Mouse (Mus musculus) liver, embryonic 13.5 days (tissue): ENCODE data around the gene Adgre1. TPM values are rescaled to one million over a fixed set of nuclear protein-coding genes. Genes with fewer than 3 reads are reported as not detected.
"Not testable (repeated sequence)": the region's sequence is repeated elsewhere in the genome, so short reads cannot be mapped to it uniquely, and the experiment has no call there.

Source experiments
- ATAC-seq: fragments of 200-750 bp; cut with Nextera tagmentation; 2 replicates; pipeline ENCODE4 v1.8.0; 2017; ENCODE audit warnings: low read depth, mild to moderate bottlenecking, moderate number of reproducible peaks, moderate library complexity
- DNase-seq: peaks from one replicate; pipeline ENCODE4 v3.0.0; 2022
- H3K27ac ChIP-seq: fragments of 300-500 bp; sonication (generic); 2 replicates; pipeline ENCODE4 v1.5.1; 2015; ENCODE audit warnings: moderate library complexity, mild to moderate bottlenecking, inconsistent platforms
- H3K27me3 ChIP-seq: fragments of 300-500 bp; sonication (generic); 2 replicates; pipeline ENCODE4 v1.6.1; 2015; ENCODE audit warnings: mild to moderate bottlenecking, inconsistent platforms
- H3K36me3 ChIP-seq: fragments of 300-500 bp; sonication (generic); 2 replicates; pipeline ENCODE4 v1.6.1; 2015; ENCODE audit warnings: mild to moderate bottlenecking, inconsistent platforms
- H3K4me1 ChIP-seq: fragments of 300-500 bp; sonication (generic); replicated peaks from 2 replicates; pipeline ENCODE4 v1.6.1; 2015; ENCODE audit warnings: inconsistent platforms
- H3K4me2 ChIP-seq: fragments of 300-500 bp; sonication (generic); 2 replicates; pipeline ENCODE4 v1.6.1; 2015; ENCODE audit warnings: inconsistent platforms, mild to moderate bottlenecking, moderate library complexity
- H3K4me3 ChIP-seq: fragments of 300-500 bp; sonication (generic); replicated peaks from 2 replicates; pipeline ENCODE4 v1.5.1; 2015; ENCODE audit warnings: mild to moderate bottlenecking, inconsistent platforms
- H3K9ac ChIP-seq: fragments of 300-500 bp; sonication (generic); 2 replicates; pipeline ENCODE4 v1.6.1; 2015; ENCODE audit warnings: mild to moderate bottlenecking, inconsistent platforms
- H3K9me3 ChIP-seq: fragments of 300-500 bp; sonication (generic); replicated peaks from 2 replicates; pipeline ENCODE4 v1.6.1; 2016; ENCODE audit warnings: inconsistent platforms
- WGBS: fragments of 180-500 bp; shearing (Covaris S2); methylation state at CpG from one replicate; pipeline ENCODE4 v1.1.7; 2015; ENCODE audit not compliant: insufficient replicate concordance; 5-methylcytosine and 5-hydroxymethylcytosine counted together
- polyA plus RNA-seq: library from polyadenylated mRNA; unstranded; fragments of >200 nt; fragmentation: Nextera tagmentation; extraction: Ambion mirVana; gene quantifications from 2 replicates; pipeline ENCODE4 v1.2.1, GENCODE M21; 2015

Gene Adgre1
- 17.0 and 20.5 TPM in 2 replicates for polyA plus RNA-seq

GRCm38 (mm10) chr17:57358441-57358840, at the start of gene Adgre1:
Adgre1 (plus strand) TSS chr17:57358691.
- 0 out of 2 replicates have a peak within 1 kb of the TSS, but pooled peaks have one; percentile 3 for H3K4me3 ChIP-seq
- H3K9me3 ChIP-seq: no peaks in the 10 kb centered on the region
- no peak within 1 kb of the TSS for H3K4me2 ChIP-seq
- no peaks in the 10 kb centered on the region for H3K4me1 ChIP-seq
- H3K27me3 ChIP-seq: no peaks in the 10 kb centered on the region
- DNase-seq (no peak), ATAC-seq (no peak)
- H3K36me3 ChIP-seq: no peaks in the 10 kb centered on the region
- H3K27ac ChIP-seq: no peak within 1 kb of the TSS
- no peak within 1 kb of the TSS for H3K9ac ChIP-seq
- 11% methylated on average over 1 of the region's 1 CpGs for WGBS

- Histone ChIP-seq H3K4me1 (peaks cover 5% of the 10 kb centered on the region; the same call in 1 of the 2 replicates), H3K4me2 (no peak overlapping the region), H3K9ac (no peak overlapping the region), H3K4me3 (no peak overlapping the region), H3K27ac (no peak overlapping the region), H3K36me3 (no peaks in the 10 kb centered on the region), H3K27me3 (no peaks in the 10 kb centered on the region), H3K9me3 (no peaks in the 10 kb centered on the region)
- no peak for ATAC-seq
- no peak for DNase-seq
- 50% methylated on average over 13 of the region's 13 CpGs for WGBS
Observed at GRCm38 (mm10) chr17:57311801-57312200, 46.7 kb upstream of the Adgre1 start.

- H3K9me3 ChIP-seq: no peaks in the 10 kb centered on the region
- no peak overlapping the region for H3K27ac ChIP-seq
- no peak overlapping the region for H3K4me3 ChIP-seq
- no peaks in the 10 kb centered on the region for H3K27me3 ChIP-seq
- H3K4me2 ChIP-seq: no peak overlapping the region
- no peaks in the 10 kb centered on the region for H3K4me1 ChIP-seq
- WGBS: 66% methylated on average over 8 of the region's 8 CpGs
- no peak for ATAC-seq
- no peak overlapping the region for H3K9ac ChIP-seq
- DNase-seq: no peak
- no peaks in the 10 kb centered on the region; the same call in 1 of the 2 replicates for H3K36me3 ChIP-seq
Observed at GRCm38 (mm10) chr17:57327615-57328014, 30.9 kb upstream of the Adgre1 start.

DNA sequence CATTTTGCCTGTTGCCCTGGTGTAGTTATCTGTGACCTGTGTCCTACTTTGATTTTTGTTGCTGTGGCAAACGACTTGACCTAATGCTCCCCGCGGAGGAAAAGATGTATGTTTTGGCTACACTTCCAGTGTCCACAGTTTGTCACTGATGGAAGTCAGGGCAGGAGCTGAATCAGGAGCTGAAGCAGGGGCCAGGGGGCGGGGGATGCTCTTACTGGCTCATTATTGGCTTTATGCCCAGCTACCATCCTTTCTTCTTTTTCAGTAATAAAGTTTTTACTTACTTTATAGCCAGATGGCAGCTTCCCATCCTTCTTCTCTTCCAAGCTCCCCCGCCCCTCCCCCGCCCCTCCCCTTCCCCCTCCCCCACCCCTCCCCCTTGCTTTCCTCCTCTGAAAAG, 29.5 kb upstream of the Adgre1 start:
- H3K27ac ChIP-seq: no peak overlapping the region
- no peaks in the 10 kb centered on the region for H3K4me1 ChIP-seq
- H3K9me3 ChIP-seq: no peaks in the 10 kb centered on the region
- ATAC-seq (no peak), DNase-seq (no peak)
- H3K36me3 ChIP-seq: no peaks in the 10 kb centered on the region; the same call in 1 of the 2 replicates
- H3K27me3 ChIP-seq: no peaks in the 10 kb centered on the region
- H3K4me3 ChIP-seq: no peak overlapping the region
- no peak overlapping the region for H3K4me2 ChIP-seq
- 57% methylated on average over 6 of the region's 6 CpGs for WGBS
- no peak overlapping the region for H3K9ac ChIP-seq

DNA sequence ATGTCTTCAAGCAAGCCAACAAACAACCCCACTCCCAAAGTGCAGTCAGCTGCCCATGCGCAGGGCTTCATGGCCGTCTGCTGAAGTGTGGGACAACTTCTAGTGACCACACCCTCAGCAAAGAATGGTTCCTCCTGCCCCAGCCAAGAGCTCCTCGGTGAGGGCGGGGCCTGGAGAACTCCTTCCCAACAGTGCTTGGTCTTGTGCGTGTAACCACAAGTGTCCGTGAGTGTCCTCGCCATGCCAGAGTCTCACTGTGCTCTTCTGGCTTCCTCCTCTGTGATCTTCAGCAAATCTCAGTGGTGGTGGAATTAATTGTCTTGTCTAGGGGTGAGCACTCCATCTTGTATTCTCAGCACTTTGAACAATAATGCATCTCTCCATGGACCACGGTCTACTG, 27.5 kb upstream of the Adgre1 start:
- Histone ChIP-seq H3K9me3 (no peaks in the 10 kb centered on the region), H3K4me2 (no peak overlapping the region), H3K4me3 (no peak overlapping the region), H3K4me1 (0 out of 2 replicates have a peak, but pooled peaks cover 2% of the 10 kb centered on the region), H3K27me3 (no peaks in the 10 kb centered on the region), H3K9ac (no peak overlapping the region), H3K27ac (no peak overlapping the region), H3K36me3 (no peaks in the 10 kb centered on the region; the same call in 1 of the 2 replicates)
- DNase-seq (no peak), ATAC-seq (no peak)
- 58% methylated on average over 8 of the region's 8 CpGs for WGBS

DNA sequence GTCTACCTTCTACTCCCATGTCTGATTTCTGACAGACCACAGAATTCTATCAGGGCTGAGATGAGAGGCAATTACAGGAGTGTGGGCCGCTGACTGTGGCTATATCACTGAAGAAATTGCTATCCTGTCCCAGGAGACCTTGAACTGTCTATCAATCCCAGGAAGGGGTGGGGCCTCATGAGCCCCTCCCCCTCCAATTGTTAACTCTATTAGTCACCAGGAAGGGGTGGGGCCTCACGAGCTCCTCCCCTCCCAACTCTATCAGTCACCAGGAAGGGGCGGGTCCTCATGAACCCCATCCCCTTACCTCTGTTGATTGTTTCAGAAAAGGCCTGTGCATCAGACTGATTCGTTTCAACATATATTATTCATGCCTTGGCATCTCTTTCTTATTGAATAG, 26.2 kb upstream of the Adgre1 start:
- no peaks in the 10 kb centered on the region; the same call in 1 of the 2 replicates for H3K36me3 ChIP-seq
- no peaks in the 10 kb centered on the region for H3K27me3 ChIP-seq
- ATAC-seq (no peak), DNase-seq (no peak)
- 61% methylated on average over 4 of the region's 4 CpGs for WGBS
- H3K9me3 ChIP-seq: no peaks in the 10 kb centered on the region
- no peak overlapping the region for H3K27ac ChIP-seq
- 0 out of 2 replicates have a peak, but pooled peaks cover 2% of the 10 kb centered on the region for H3K4me1 ChIP-seq
- H3K9ac ChIP-seq: no peak overlapping the region
- H3K4me2 ChIP-seq: no peak overlapping the region
- H3K4me3 ChIP-seq: no peak overlapping the region

- DNase-seq (no peak), ATAC-seq (no peak)
- Histone ChIP-seq H3K27ac (no peak overlapping the region), H3K9me3 (no peaks in the 10 kb centered on the region), H3K27me3 (no peaks in the 10 kb centered on the region), H3K4me3 (no peak overlapping the region), H3K4me1 (peaks cover 8% of the 10 kb centered on the region; the same call in 1 of the 2 replicates), H3K36me3 (no peaks in the 10 kb centered on the region), H3K9ac (no peak overlapping the region), H3K4me2 (no peak overlapping the region)
- 61% methylated on average over 9 of the region's 9 CpGs for WGBS
Observed at GRCm38 (mm10) chr17:57334001-57334760, 24.3 kb upstream of the Adgre1 start.

DNA sequence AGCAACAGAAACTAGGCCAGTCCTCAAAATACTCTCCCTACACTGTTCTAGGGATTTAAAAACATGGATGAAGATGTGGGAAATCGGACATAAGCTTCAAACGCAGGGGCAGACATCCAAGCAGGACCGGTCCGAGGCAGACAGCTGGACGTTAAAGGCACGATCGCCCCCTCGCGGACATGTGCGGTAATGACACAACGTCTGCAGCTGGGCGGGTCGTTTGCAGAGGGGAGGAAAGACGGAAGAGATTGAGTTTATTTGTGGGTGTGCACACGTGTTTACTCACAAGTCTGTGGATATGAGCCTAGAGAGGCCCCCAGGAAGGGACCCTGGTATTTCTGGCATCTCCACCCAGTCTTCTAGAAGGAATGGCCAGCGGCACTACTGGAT, 23.7 kb upstream of the Adgre1 start:
- Histone ChIP-seq H3K27ac (no peak overlapping the region), H3K9me3 (no peaks in the 10 kb centered on the region), H3K4me3 (no peak overlapping the region), H3K27me3 (no peaks in the 10 kb centered on the region), H3K4me2 (0 out of 2 replicates have a peak overlapping the region, but pooled peaks have one; percentile 21), H3K36me3 (no peaks in the 10 kb centered on the region), H3K9ac (no peak overlapping the region), H3K4me1 (peaks cover 10% of the 10 kb centered on the region; the same call in 1 of the 2 replicates)
- 5% methylated on average over 16 of the region's 16 CpGs for WGBS
- ATAC-seq (0 out of 2 replicates have a peak, but pooled peaks have one; percentile 14), DNase-seq (peak; percentile 67)

DNA sequence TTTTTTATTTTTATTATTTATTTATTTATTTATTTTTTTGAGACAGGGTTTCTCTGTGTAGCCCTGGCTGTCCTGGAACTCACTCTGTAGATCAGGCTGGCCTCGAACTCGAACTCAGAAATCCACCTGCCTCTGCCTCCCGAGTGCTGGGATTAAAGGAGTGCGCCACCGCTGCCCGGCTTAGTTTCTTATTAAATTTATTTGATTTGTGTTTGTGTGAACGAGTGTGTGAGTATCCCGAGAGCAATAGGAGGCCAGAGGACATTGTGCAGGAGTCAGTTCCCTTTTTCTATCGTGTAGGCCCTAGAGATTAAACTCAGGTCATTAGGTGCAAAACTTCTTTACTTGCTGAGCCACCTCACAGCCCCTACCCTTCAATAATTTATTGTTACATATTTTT, 23.3 kb upstream of the Adgre1 start:
- not testable (repeated sequence) for ATAC-seq, H3K4me3 ChIP-seq, H3K4me1 ChIP-seq, H3K9me3 ChIP-seq, H3K4me2 ChIP-seq, H3K27me3 ChIP-seq, H3K36me3 ChIP-seq, DNase-seq, H3K27ac ChIP-seq, H3K9ac ChIP-seq
- 42% methylated on average over 9 of the region's 9 CpGs for WGBS

GRCm38 (mm10) chr17:57335673-57336303, 22.7 kb upstream of the Adgre1 start:
- no peak overlapping the region for H3K4me2 ChIP-seq
- no peak overlapping the region for H3K27ac ChIP-seq
- peak; percentile 72 for DNase-seq
- H3K36me3 ChIP-seq: no peaks in the 10 kb centered on the region
- WGBS: 7% methylated on average over 11 of the region's 11 CpGs
- H3K4me3 ChIP-seq: no peak overlapping the region
- no peaks in the 10 kb centered on the region for H3K27me3 ChIP-seq
- no peak overlapping the region for H3K9ac ChIP-seq
- peaks cover 10% of the 10 kb centered on the region; the same call in 1 of the 2 replicates for H3K4me1 ChIP-seq
- peak; percentile 73 for ATAC-seq
- no peaks in the 10 kb centered on the region for H3K9me3 ChIP-seq

DNA sequence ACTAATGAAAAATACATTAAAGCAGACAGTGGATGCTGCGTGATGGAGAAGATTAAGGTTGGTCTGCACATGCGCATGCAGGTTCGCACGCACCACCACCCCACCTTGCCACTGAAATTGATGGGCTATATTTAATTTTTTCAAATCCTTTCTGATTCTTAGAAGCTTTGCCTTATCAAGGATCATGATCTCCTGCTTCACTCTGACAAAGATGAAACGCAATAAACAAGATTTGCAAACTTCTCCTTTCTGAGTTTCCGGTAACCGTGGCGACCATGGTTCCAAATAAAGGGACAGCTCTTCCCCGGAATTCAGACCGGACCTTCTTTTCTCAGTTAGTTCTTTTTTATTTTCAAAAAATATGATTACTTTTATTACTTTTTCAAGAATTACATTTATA, 20.5 kb upstream of the Adgre1 start:
- WGBS: 51% methylated on average over 10 of the region's 10 CpGs
- no peak for ATAC-seq
- no peaks in the 10 kb centered on the region for H3K36me3 ChIP-seq
- H3K27me3 ChIP-seq: no peaks in the 10 kb centered on the region
- H3K4me3 ChIP-seq: no peak overlapping the region
- peaks cover 10% of the 10 kb centered on the region; the same call in 1 of the 2 replicates for H3K4me1 ChIP-seq
- DNase-seq: no peak
- H3K9me3 ChIP-seq: no peaks in the 10 kb centered on the region
- H3K9ac ChIP-seq: no peak overlapping the region
- H3K27ac ChIP-seq: no peak overlapping the region
- no peak overlapping the region for H3K4me2 ChIP-seq
